28 mouse cellular contexts compared by ENCODE assay signal in genomic region chr17:86176722-86177121, GRCm38 (mm10). TPM values are rescaled to one million over a fixed set of nuclear protein-coding genes. Genes with fewer than 3 reads are reported as not detected.
DNase-seq lines count a peak whose midpoint lies in the region; ATAC-seq and TF ChIP-seq lines count a peak whose summit lies in the region.
"Had no signal": no experiment of that assay in that cellular context is flagged by ENCODE, and none has a peak within 500 bp of the region (broad histone marks: within the 10 kb centered on the region; RNA-seq: fewer than 3 reads in every experiment).

No protein-coding gene starts in this region.

- peak; percentile 64; the same call in 1 of the 2 replicates for ATAC-seq in common myeloid progenitor, adult 5-6 weeks (replicated peaks; ENCODE audit: low read depth, poor library complexity, severe bottlenecking)
- ATAC-seq: activated CD4-positive, CD25-positive, alpha-beta regulatory T cell, adult 4 months; forebrain, embryonic 13.5 days; forebrain, embryonic 16.5 days; hindbrain, embryonic 16.5 days; intestine, embryonic 15.5 days had no signal

- H3K4me3 ChIP-seq in heart, embryonic 10.5 days, result no peak overlapping the region
- H3K4me3 ChIP-seq in MEL (ENCODE audit: control insufficient read depth in 1 of 2, insufficient read depth in 1 of 2, low read depth in 2 of 2, low read length in 2 of 2), result 0 out of 4 replicates have a peak overlapping the region, but pooled peaks of 1 of the 2 experiments have one; percentile 7
- H3K4me3 ChIP-seq in limb, embryonic 10.5 days, result no peak overlapping the region
- H3K4me3 ChIP-seq in gastrocnemius, adult 2 months, result no peak overlapping the region
- H3K4me3 ChIP-seq: embryonic facial prominence, embryonic 12.5 days; forebrain, embryonic 10.5 days; forebrain, embryonic 13.5 days; heart, adult 2 months; hindbrain, embryonic 10.5 days; hindbrain, embryonic 13.5 days; intestine, embryonic 15.5 days had no signal

- WGBS in heart, embryonic 10.5 days, result 62% methylated on average over 7 of the region's 7 CpGs
- WGBS in limb, embryonic 10.5 days, result 85% methylated on average over 7 of the region's 7 CpGs

- no peak for DNase-seq in heart, embryonic 10.5 days (ENCODE audit: low spot score)
- no peak for DNase-seq in heart, postnatal 4 days
- peak; percentile 76 for DNase-seq in MEL (ENCODE audit: low read depth, low spot score)
- no peak for DNase-seq in limb, embryonic 10.5 days (ENCODE audit: low spot score)
- DNase-seq in embryo, embryonic 10.5 days (ENCODE audit: low spot score), result no peak
- DNase-seq in gastrocnemius, adult 2 months, result no peak
- no peak for DNase-seq in neural tube, embryonic 10.5 days (ENCODE audit: extremely low spot score, low spot score)
- DNase-seq: adrenal gland, postnatal 10 days; adrenal gland, postnatal 36 days; B cell, adult 2 months; cerebellum, adult 2 months; cerebellum, adult 9-11 months; cerebellum, postnatal 25 days; gastrocnemius, postnatal 25 days; heart, adult 2 months; kidney, adult 11 months had no signal

- TF ChIP-seq EP300 in MEL (IDR thresholded peaks at IDR 0.05; ENCODE audit: low read depth in 1 of 2, low read length in 2 of 2), result peak; percentile 66

- intact Hi-C loops in gastrocnemius, adult 2 months (cut with DNase I), result no loop called here

- H3K27ac ChIP-seq in heart, embryonic 10.5 days, result peak overlapping the region; percentile 9; the same call in 1 of the 2 replicates
- H3K27ac ChIP-seq in MEL (ENCODE audit: control insufficient read depth, low read depth, low read length), result peak overlapping the region; percentile 23
- H3K27ac ChIP-seq in limb, embryonic 10.5 days, result peak overlapping the region; percentile 10; the same call in 1 of the 2 replicates
- H3K27ac ChIP-seq in gastrocnemius, adult 2 months, result no peak overlapping the region
- H3K27ac ChIP-seq: embryonic facial prominence, embryonic 12.5 days; forebrain, embryonic 10.5 days; forebrain, embryonic 13.5 days; heart, adult 2 months; hindbrain, embryonic 10.5 days; hindbrain, embryonic 13.5 days; intestine, embryonic 15.5 days had no signal

- no peak for TF ChIP-seq POLR2A in MEL (IDR thresholded peaks at IDR 0.05; ENCODE audit: control insufficient read depth in 1 of 2, insufficient read depth in 1 of 2, low read depth in 1 of 2, low read length in 2 of 2, poor library complexity in 1 of 2)

- H3K27me3 ChIP-seq in heart, embryonic 10.5 days (ENCODE audit: insufficient read depth, poor library complexity, severe bottlenecking), result no peaks in the 10 kb centered on the region
- H3K27me3 ChIP-seq in MEL (ENCODE audit: control insufficient read depth in 1 of 2, insufficient read depth in 2 of 2, low read length in 2 of 2), result no peaks in the 10 kb centered on the region
- H3K27me3 ChIP-seq in limb, embryonic 10.5 days (ENCODE audit: low read depth, poor library complexity, severe bottlenecking), result no peaks in the 10 kb centered on the region
- H3K27me3 ChIP-seq: CH12.LX; forebrain, embryonic 13.5 days; hindbrain, embryonic 13.5 days; intestine, embryonic 15.5 days had no signal

- H3K9me3 ChIP-seq in heart, embryonic 10.5 days, result no peaks in the 10 kb centered on the region
- no peaks in the 10 kb centered on the region for H3K9me3 ChIP-seq in MEL (replicated peaks; ENCODE audit: insufficient read depth, low read length)
- H3K9me3 ChIP-seq in limb, embryonic 10.5 days (replicated peaks), result no peaks in the 10 kb centered on the region
- H3K9me3 ChIP-seq: embryonic facial prominence, embryonic 12.5 days; forebrain, embryonic 10.5 days; forebrain, embryonic 13.5 days; G1E; hindbrain, embryonic 10.5 days; hindbrain, embryonic 13.5 days; intestine, embryonic 15.5 days had no signal

- H3K4me1 ChIP-seq in heart, embryonic 10.5 days, result peaks cover 45% of the 10 kb centered on the region
- peaks cover 3 to 17% of the 10 kb centered on the region in 2 experiments for H3K4me1 ChIP-seq in MEL (ENCODE audit: control insufficient read depth in 1 of 2, insufficient read depth in 2 of 2, low read length in 2 of 2)
- peaks cover 34% of the 10 kb centered on the region for H3K4me1 ChIP-seq in limb, embryonic 10.5 days
- H3K4me1 ChIP-seq: intestine, embryonic 15.5 days had no signal

- TF ChIP-seq CTCF in MEL (IDR thresholded peaks at IDR 0.05 in 2 of 3, conservative IDR thresholded peaks at IDR 0.05 in 1 of 3; ENCODE audit: control insufficient read depth in 1 of 3, insufficient read depth in 1 of 3, low read depth in 2 of 3, low read length in 3 of 3, poor library complexity in 1 of 3, severe bottlenecking in 1 of 3), result no peak
- TF ChIP-seq CTCF in gastrocnemius, adult 2 months (IDR thresholded peaks at IDR 0.05), result no peak

- no peaks in the 10 kb centered on the region; the same call in 1 of the 2 replicates for H3K79me2 ChIP-seq in MEL (ENCODE audit: control insufficient read depth, insufficient read depth, low read length, poor library complexity)

- TF ChIP-seq RAD21 in MEL (IDR thresholded peaks at IDR 0.05; ENCODE audit: low read depth, low read length), result no peak

- no peak overlapping the region for H3K9ac ChIP-seq in MEL (ENCODE audit: control insufficient read depth, low read depth, low read length, poor library complexity, severe bottlenecking)
- H3K9ac ChIP-seq: embryonic facial prominence, embryonic 12.5 days; forebrain, embryonic 13.5 days; hindbrain, embryonic 13.5 days; intestine, embryonic 15.5 days had no signal

- H3K36me3 ChIP-seq in heart, embryonic 10.5 days, result peaks cover 21% of the 10 kb centered on the region
- H3K36me3 ChIP-seq in MEL (ENCODE audit: control insufficient read depth in 1 of 2, insufficient read depth in 2 of 2, low read length in 2 of 2), result peaks cover 0 to 11% of the 10 kb centered on the region in 2 experiments; a peak in 2 of 4 replicates
- peaks cover 15% of the 10 kb centered on the region for H3K36me3 ChIP-seq in limb, embryonic 10.5 days
- H3K36me3 ChIP-seq: embryonic facial prominence, embryonic 12.5 days; intestine, embryonic 15.5 days had no signal

TF ChIP-seq in MEL, 35 proteins besides CTCF, POLR2A, EP300 and RAD21 (continues in another document):
- TF ChIP-seq GATA1 (IDR thresholded peaks at IDR 0.05; ENCODE audit: low read depth, low read length), result peak; percentile 79
- no peak for TF ChIP-seq USF1 (IDR thresholded peaks at IDR 0.05; ENCODE audit: low read depth, low read length)
- TF ChIP-seq POLR2AphosphoS2 (IDR thresholded peaks at IDR 0.05; ENCODE audit: low read length), result no peak
- TF ChIP-seq HCFC1 (IDR thresholded peaks at IDR 0.05; ENCODE audit: low read depth, low read length), result no peak
- no peak for TF ChIP-seq NRF1 (IDR thresholded peaks at IDR 0.05; ENCODE audit: insufficient read depth, low read depth, low read length, poor library complexity, severe bottlenecking)
- TF ChIP-seq MAX (IDR thresholded peaks at IDR 0.05; ENCODE audit: low read length), result no peak
- no peak for TF ChIP-seq CHD2 (IDR thresholded peaks at IDR 0.05; ENCODE audit: low read length)
- TF ChIP-seq CHD1 (IDR thresholded peaks at IDR 0.05; ENCODE audit: low read depth, low read length), result no peak
- TF ChIP-seq KAT2A (conservative IDR thresholded peaks at IDR 0.05; ENCODE audit: low read depth, low read length), result no peak
- TF ChIP-seq USF2 (IDR thresholded peaks at IDR 0.05; ENCODE audit: borderline replicate concordance in 1 of 2, insufficient read depth in 1 of 2, low read depth in 1 of 2, low read length in 2 of 2), result no peak
- TF ChIP-seq ZNF384 (IDR thresholded peaks at IDR 0.05; ENCODE audit: low read depth, low read length), result no peak
- TF ChIP-seq SIN3A (IDR thresholded peaks at IDR 0.05; ENCODE audit: low read length), result peak; percentile 55; the same call in 1 of the 2 replicates
- TF ChIP-seq MYC (IDR thresholded peaks at IDR 0.05; ENCODE audit: low read depth, low read length), result no peak
- TF ChIP-seq RCOR1 (IDR thresholded peaks at IDR 0.05; ENCODE audit: low read depth, low read length), result peak; percentile 53
- peak; percentile 50; the same call in 1 of the 2 replicates for TF ChIP-seq TCF12 (IDR thresholded peaks at IDR 0.05; ENCODE audit: low read depth, low read length)
- TF ChIP-seq MXI1 (IDR thresholded peaks at IDR 0.05; ENCODE audit: low read depth, low read length), result peak; percentile 48; the same call in 1 of the 2 replicates
- TF ChIP-seq BHLHE40 (IDR thresholded peaks at IDR 0.05; ENCODE audit: borderline replicate concordance, low read depth, low read length), result no peak
- no peak for TF ChIP-seq ZKSCAN1 (IDR thresholded peaks at IDR 0.05; ENCODE audit: low read depth, low read length)
- no peak for TF ChIP-seq NELFE (IDR thresholded peaks at IDR 0.05; ENCODE audit: low read depth, low read length)
- no peak for TF ChIP-seq MAFK (IDR thresholded peaks at IDR 0.05; ENCODE audit: borderline replicate concordance, low read depth, low read length)
- TF ChIP-seq ZC3H11A (IDR thresholded peaks at IDR 0.05; ENCODE audit: low read depth, low read length), result no peak
- no peak for TF ChIP-seq MEF2A (IDR thresholded peaks at IDR 0.05; ENCODE audit: extremely low read depth, insufficient replicate concordance, low read depth, low read length, poor library complexity, severe bottlenecking)
- no peak for TF ChIP-seq SMC3 (IDR thresholded peaks at IDR 0.05; ENCODE audit: low read depth, low read length)
- no peak for TF ChIP-seq E2F4 (IDR thresholded peaks at IDR 0.05; ENCODE audit: borderline replicate concordance, low read depth, low read length)

RNA-seq across cellular contexts. Expression of gene Prkce, which starts 9.1 kb away (rescaled TPM):
- 9.4 and 12.5 TPM in 2 replicates for polyA plus RNA-seq in heart, embryonic 10.5 days (2016; fragmentation: Nextera tagmentation; extraction: Ambion mirVana)
- 10 to 100 TPM; 33.8 to 35.5 TPM for total RNA-seq in heart, postnatal 4 days (2021)
- 3.0 and 3.6 TPM in 2 replicates for total RNA-seq in MEL (2012; rRNA removed)
- 1 to 10 TPM in 1 of 2 experiments, not detected in 1; 5.3 TPM for polyA plus RNA-seq in MEL (2012; ENCODE audit: insufficient read depth in 1 of 2, insufficient read length in 2 of 2, low read depth in 1 of 2, low replicate concordance in 2 of 2, missing spikeins in 1 of 2)
- 6.4 and 9.7 TPM in 2 replicates for total RNA-seq in common myeloid progenitor, adult 5-6 weeks (2017)
- polyA plus RNA-seq in limb, embryonic 10.5 days (2016; fragmentation: Nextera tagmentation; extraction: Ambion mirVana), result 4.3 and 4.9 TPM in 2 replicates
- 10 to 100 TPM in 1 of 2 experiments, 1 to 10 TPM in 1; 9.3 to 10.2 TPM for total RNA-seq in gastrocnemius, adult 2 months (2021)

RNA-seq across cellular contexts. Expression of gene Srbd1, which starts 31.7 kb away (rescaled TPM):
- polyA plus RNA-seq in heart, embryonic 10.5 days (2016; fragmentation: Nextera tagmentation; extraction: Ambion mirVana), result 12.7 and 15.4 TPM in 2 replicates
- total RNA-seq in heart, postnatal 4 days (2021), result 10 to 100 TPM; 19.5 to 19.9 TPM
- total RNA-seq in MEL (2012; rRNA removed), result 14.9 and 17.4 TPM in 2 replicates
- 10 to 100 TPM in 1 of 2 experiments, not detected in 1; 30.5 TPM for polyA plus RNA-seq in MEL (2012; ENCODE audit: insufficient read depth in 1 of 2, insufficient read length in 2 of 2, low read depth in 1 of 2, low replicate concordance in 2 of 2, missing spikeins in 1 of 2)
- total RNA-seq in common myeloid progenitor, adult 5-6 weeks (2017), result 25.4 and 35.6 TPM in 2 replicates
- polyA plus RNA-seq in limb, embryonic 10.5 days (2016; fragmentation: Nextera tagmentation; extraction: Ambion mirVana), result 22.5 and 24.5 TPM in 2 replicates
- total RNA-seq in gastrocnemius, adult 2 months (2021), result 1 to 10 TPM; 5.5 to 8.0 TPM
